Mouse (Mus musculus): Measurements from ENCODE around the gene 1810055G02Rik. TPM values are rescaled to one million over a fixed set of nuclear protein-coding genes. Genes with fewer than 3 reads are reported as not detected.
A peak's percentile ranks its signal among the peaks of the same experiment; 100 is the strongest.

1810055G02Rik gene
- polyA plus RNA-seq, 1 experiment from 2014 or later: 32.4 TPM

GRCm38 (mm10) chr19:3724779-3725178 is 16.7 kb downstream of the 1810055G02Rik start:
- H3K4me2 ChIP-seq (ENCODE audit: low read depth, low read length): no peak overlapping the region
- H3K36me3 ChIP-seq (ENCODE audit: control insufficient read depth, insufficient read depth, low read length): no peaks in the 10 kb centered on the region
- H3K9me3 ChIP-seq (ENCODE audit: control insufficient read depth, low read length): no peaks in the 10 kb centered on the region
- no peak overlapping the region for H3K9ac ChIP-seq (ENCODE audit: low read length)
- H3K4me1 ChIP-seq (replicated peaks; ENCODE audit: control insufficient read depth, insufficient read depth, low read length): no peaks in the 10 kb centered on the region; the same call in 1 of the 2 replicates
- H3K27me3 ChIP-seq (ENCODE audit: control insufficient read depth, insufficient read depth, low read depth, low read length): no peaks in the 10 kb centered on the region
- H3K4me3 ChIP-seq (ENCODE audit: low read length): no peak overlapping the region
- 22% methylated on average over 1 of the region's 1 CpGs for WGBS
- no peak for ATAC-seq (ENCODE audit: low read depth)
- H3K27ac ChIP-seq (ENCODE audit: low read length): no peak overlapping the region

GRCm38 (mm10) chr19:3728901-3729300 is 20.8 kb downstream of the 1810055G02Rik start:
- Histone ChIP-seq H3K27me3 (ENCODE audit: control insufficient read depth, insufficient read depth, low read depth, low read length) (no peaks in the 10 kb centered on the region), H3K36me3 (ENCODE audit: control insufficient read depth, insufficient read depth, low read length) (no peaks in the 10 kb centered on the region)

GRCm38 (mm10) chr19:3730781-3731646 is 22.9 kb downstream of the 1810055G02Rik start:
- Histone ChIP-seq H3K9ac (ENCODE audit: low read length) (no peak overlapping the region), H3K27me3 (ENCODE audit: control insufficient read depth, insufficient read depth, low read depth, low read length) (no peaks in the 10 kb centered on the region), H3K36me3 (ENCODE audit: control insufficient read depth, insufficient read depth, low read length) (no peaks in the 10 kb centered on the region), H3K4me1 (replicated peaks; ENCODE audit: control insufficient read depth, insufficient read depth, low read length) (no peaks in the 10 kb centered on the region), H3K4me2 (ENCODE audit: low read depth, low read length) (no peak overlapping the region), H3K27ac (ENCODE audit: low read length) (no peak overlapping the region), H3K9me3 (ENCODE audit: control insufficient read depth, low read length) (no peaks in the 10 kb centered on the region), H3K4me3 (ENCODE audit: low read length) (no peak overlapping the region)
- WGBS: 72% methylated on average over 7 of the region's 7 CpGs
- no peak for ATAC-seq (ENCODE audit: low read depth)

More at GRCm38 (mm10) chr19:3728901-3729300, 20.8 kb downstream of the 1810055G02Rik start:
- no peaks in the 10 kb centered on the region for H3K9me3 ChIP-seq (ENCODE audit: control insufficient read depth, low read length)
- no peak overlapping the region for H3K27ac ChIP-seq (ENCODE audit: low read length)
- ATAC-seq (ENCODE audit: low read depth): no peak
- 54% methylated on average over 2 of the region's 2 CpGs for whole genome bisulfite sequencing
- no peak overlapping the region for H3K4me3 ChIP-seq (ENCODE audit: low read length)
- no peaks in the 10 kb centered on the region for H3K4me1 ChIP-seq (replicated peaks; ENCODE audit: control insufficient read depth, insufficient read depth, low read length)
- no peak overlapping the region for H3K9ac ChIP-seq (ENCODE audit: low read length)
- H3K4me2 ChIP-seq (ENCODE audit: low read depth, low read length): no peak overlapping the region

GRCm38 (mm10) chr19:3736001-3736400 is 27.9 kb downstream of the 1810055G02Rik start:
- H3K27me3 ChIP-seq (ENCODE audit: control insufficient read depth, insufficient read depth, low read depth, low read length): no peaks in the 10 kb centered on the region
- no peak overlapping the region for H3K9ac ChIP-seq (ENCODE audit: low read length)
- no peaks in the 10 kb centered on the region for H3K4me1 ChIP-seq (replicated peaks; ENCODE audit: control insufficient read depth, insufficient read depth, low read length)
- WGBS: 85% methylated on average over 3 of the region's 3 CpGs
- no peaks in the 10 kb centered on the region for H3K36me3 ChIP-seq (ENCODE audit: control insufficient read depth, insufficient read depth, low read length)
- no peak for ATAC-seq (ENCODE audit: low read depth)
- H3K4me2 ChIP-seq (ENCODE audit: low read depth, low read length): no peak overlapping the region
- H3K9me3 ChIP-seq (ENCODE audit: control insufficient read depth, low read length): no peaks in the 10 kb centered on the region
- no peak overlapping the region for H3K4me3 ChIP-seq (ENCODE audit: low read length)
- H3K27ac ChIP-seq (ENCODE audit: low read length): no peak overlapping the region

- Histone ChIP-seq H3K36me3 (ENCODE audit: control insufficient read depth, insufficient read depth, low read length) (no peaks in the 10 kb centered on the region), H3K9ac (ENCODE audit: low read length) (no peak overlapping the region), H3K4me1 (replicated peaks; ENCODE audit: control insufficient read depth, insufficient read depth, low read length) (peaks cover 4% of the 10 kb centered on the region; the same call in 1 of the 2 replicates), H3K4me3 (ENCODE audit: low read length) (no peak overlapping the region), H3K27me3 (ENCODE audit: control insufficient read depth, insufficient read depth, low read depth, low read length) (no peaks in the 10 kb centered on the region), H3K27ac (ENCODE audit: low read length) (no peak overlapping the region), H3K4me2 (ENCODE audit: low read depth, low read length) (no peak overlapping the region), H3K9me3 (ENCODE audit: control insufficient read depth, low read length) (no peaks in the 10 kb centered on the region)
- WGBS: 86% methylated on average over 7 of the region's 7 CpGs
- no peak for ATAC-seq (ENCODE audit: low read depth)
These were observed 31.6 kb downstream of the 1810055G02Rik start for GRCm38 (mm10) chr19:3739650-3740049.

- Histone ChIP-seq H3K27ac (ENCODE audit: low read length) (peak overlapping the region; percentile 22; the same call in 1 of the 2 replicates), H3K4me3 (ENCODE audit: low read length) (no peak overlapping the region), H3K4me1 (replicated peaks; ENCODE audit: control insufficient read depth, insufficient read depth, low read length) (peaks cover 4% of the 10 kb centered on the region; the same call in 1 of the 2 replicates), H3K9me3 (ENCODE audit: control insufficient read depth, low read length) (no peaks in the 10 kb centered on the region), H3K4me2 (ENCODE audit: low read depth, low read length) (no peak overlapping the region), H3K27me3 (ENCODE audit: control insufficient read depth, insufficient read depth, low read depth, low read length) (no peaks in the 10 kb centered on the region), H3K9ac (ENCODE audit: low read length) (no peak overlapping the region), H3K36me3 (ENCODE audit: control insufficient read depth, insufficient read depth, low read length) (no peaks in the 10 kb centered on the region)
- ATAC-seq (ENCODE audit: low read depth): no peak
- WGBS: 38% methylated on average over 4 of the region's 4 CpGs
These were observed 34.6 kb downstream of the 1810055G02Rik start for GRCm38 (mm10) chr19:3742716-3743115.

- H3K27me3 ChIP-seq (ENCODE audit: control insufficient read depth, insufficient read depth, low read depth, low read length): no peaks in the 10 kb centered on the region
- H3K4me3 ChIP-seq (ENCODE audit: low read length): no peak overlapping the region
- H3K36me3 ChIP-seq (ENCODE audit: control insufficient read depth, insufficient read depth, low read length): no peaks in the 10 kb centered on the region
- H3K9me3 ChIP-seq (ENCODE audit: control insufficient read depth, low read length): peaks cover under 1% of the 10 kb centered on the region
- WGBS: 76% methylated on average over 7 of the region's 7 CpGs
- peaks cover 4% of the 10 kb centered on the region; the same call in 1 of the 2 replicates for H3K4me1 ChIP-seq (replicated peaks; ENCODE audit: control insufficient read depth, insufficient read depth, low read length)
- H3K4me2 ChIP-seq (ENCODE audit: low read depth, low read length): peak overlapping the region; percentile 81; the same call in 1 of the 2 replicates
- no peak overlapping the region for H3K9ac ChIP-seq (ENCODE audit: low read length)
- H3K27ac ChIP-seq (ENCODE audit: low read length): no peak overlapping the region
- 0 out of 2 replicates have a peak, but pooled peaks have one; percentile 15 for ATAC-seq (ENCODE audit: low read depth)
These were observed 35.3 kb downstream of the 1810055G02Rik start for GRCm38 (mm10) chr19:3743362-3743761.

DNA sequence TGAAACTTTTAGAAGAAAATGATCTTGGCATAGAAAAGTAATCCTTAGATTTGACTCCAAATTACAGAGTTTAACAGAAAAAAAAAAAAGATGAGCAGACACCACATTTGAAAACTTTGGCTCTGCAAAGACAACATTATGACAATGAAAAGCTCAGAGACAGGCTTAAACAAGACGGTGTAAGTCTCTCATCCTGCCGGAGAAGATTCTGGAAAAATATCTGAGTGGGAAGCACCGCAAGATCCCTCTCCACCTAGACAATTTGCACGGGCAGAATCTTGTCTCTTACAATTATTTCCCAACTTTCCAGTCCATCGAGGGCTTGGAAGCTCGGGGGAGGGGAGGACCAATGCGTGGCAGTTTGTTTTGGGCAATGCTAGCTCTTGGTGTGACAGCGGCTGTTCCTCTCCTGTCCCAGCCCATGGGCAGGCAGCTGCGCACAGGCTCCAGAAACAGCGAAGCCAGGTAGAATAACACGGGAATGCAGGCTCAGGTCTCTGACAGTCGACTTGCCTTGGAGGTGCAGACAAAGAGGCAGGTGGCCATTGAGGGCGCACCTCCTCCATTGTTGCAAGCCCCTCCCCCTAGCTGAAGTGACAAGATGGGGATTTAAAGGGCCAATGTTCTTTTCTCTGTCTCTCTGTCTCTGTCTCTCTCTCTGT is 35.9 kb downstream of the 1810055G02Rik start:
- WGBS: 2% methylated on average over 13 of the region's 13 CpGs
- ATAC-seq (ENCODE audit: low read depth): peak; percentile 70
- Histone ChIP-seq H3K9ac (ENCODE audit: low read length) (peak overlapping the region; percentile 75), H3K4me2 (ENCODE audit: low read depth, low read length) (peak overlapping the region; percentile 81), H3K27ac (ENCODE audit: low read length) (peak overlapping the region; percentile 70), H3K36me3 (ENCODE audit: control insufficient read depth, insufficient read depth, low read length) (no peaks in the 10 kb centered on the region), H3K4me1 (replicated peaks; ENCODE audit: control insufficient read depth, insufficient read depth, low read length) (peaks cover 4% of the 10 kb centered on the region; the same call in 1 of the 2 replicates), H3K4me3 (ENCODE audit: low read length) (peak overlapping the region; percentile 65), H3K9me3 (ENCODE audit: control insufficient read depth, low read length) (peaks cover 3% of the 10 kb centered on the region), H3K27me3 (ENCODE audit: control insufficient read depth, insufficient read depth, low read depth, low read length) (no peaks in the 10 kb centered on the region)

GRCm38 (mm10) chr19:3752621-3753239 is 44.6 kb downstream of the 1810055G02Rik start:
- H3K4me2 ChIP-seq (ENCODE audit: low read depth, low read length): no peak overlapping the region
- ATAC-seq (ENCODE audit: low read depth): no peak
- no peak overlapping the region for H3K4me3 ChIP-seq (ENCODE audit: low read length)
- H3K27ac ChIP-seq (ENCODE audit: low read length): no peak overlapping the region
- no peaks in the 10 kb centered on the region for H3K27me3 ChIP-seq (ENCODE audit: control insufficient read depth, insufficient read depth, low read depth, low read length)
- H3K4me1 ChIP-seq (replicated peaks; ENCODE audit: control insufficient read depth, insufficient read depth, low read length): no peaks in the 10 kb centered on the region
- no peaks in the 10 kb centered on the region for H3K36me3 ChIP-seq (ENCODE audit: control insufficient read depth, insufficient read depth, low read length)
- H3K9me3 ChIP-seq (ENCODE audit: control insufficient read depth, low read length): peaks cover 3% of the 10 kb centered on the region
- WGBS: 41% methylated on average over 8 of the region's 8 CpGs
- H3K9ac ChIP-seq (ENCODE audit: low read length): no peak overlapping the region
